Mouse (Mus musculus) gonadal fat pad, adult 2 months (tissue): Measurements from ENCODE around the gene Gpat2. TPM values are rescaled to one million over a fixed set of nuclear protein-coding genes. Genes with fewer than 3 reads are reported as not detected.

Experiments used
- DNase-seq: peaks from one replicate; pipeline ENCODE4 v3.0.0-alpha.2; 2012; ENCODE audit warnings: low read depth
- polyA plus RNA-seq: library from polyadenylated mRNA; depleted of rRNA; stranded (reverse); fragments of >200 nt; gene quantifications from 2 replicates; pipeline ENCODE4 v1.2.3, GENCODE M21; 2012

Gene Gpat2
- polyA plus RNA-seq, 1 experiment: 0.32 TPM

- peak; percentile 56 for DNase-seq
Observed at GRCm38 (mm10) chr2:127444055-127444789, 19.2 kb downstream of the Gpat2 start, which contains the start of gene Fahd2a. TSS of gene Fahd2a (minus strand) at chr2:127444565.

GRCm38 (mm10) chr2:127446847-127447246 is 21.8 kb downstream of the Gpat2 start:
- DNase-seq: no peak

- DNase-seq: no peak
Observed at GRCm38 (mm10) chr2:127449691-127450090, 24.7 kb downstream of the Gpat2 start.

GRCm38 (mm10) chr2:127451748-127452147 is 26.7 kb downstream of the Gpat2 start:
- DNase-seq: no peak

GRCm38 (mm10) chr2:127453141-127453540 is 28.1 kb downstream of the Gpat2 start:
- DNase-seq: no peak

GRCm38 (mm10) chr2:127453764-127454163 is 28.8 kb downstream of the Gpat2 start:
- no peak for DNase-seq

GRCm38 (mm10) chr2:127459341-127459740 is 34.3 kb downstream of the Gpat2 start:
- no peak for DNase-seq

- no peak for DNase-seq
Observed at GRCm38 (mm10) chr2:127461351-127461750, 36.4 kb downstream of the Gpat2 start.

- no peak for DNase-seq
Observed at GRCm38 (mm10) chr2:127462314-127462713, 37.3 kb downstream of the Gpat2 start.

GRCm38 (mm10) chr2:127470183-127470582 is 45.2 kb downstream of the Gpat2 start:
- DNase-seq: no peak

- no peak for DNase-seq
Observed at GRCm38 (mm10) chr2:127470661-127471060, 45.7 kb downstream of the Gpat2 start.

GRCm38 (mm10) chr2:127471281-127471680 is 46.3 kb downstream of the Gpat2 start:
- DNase-seq: no peak

- DNase-seq: no peak
Observed at GRCm38 (mm10) chr2:127472279-127472678, 47.3 kb downstream of the Gpat2 start.

GRCm38 (mm10) chr2:127479210-127479609 is 54.2 kb downstream of the Gpat2 start:
- no peak for DNase-seq

GRCm38 (mm10) chr2:127479763-127480162 is 54.8 kb downstream of the Gpat2 start:
- DNase-seq: peak; percentile 62

GRCm38 (mm10) chr2:127481841-127482532 is 57.0 kb downstream of the Gpat2 start:
- DNase-seq: no peak

GRCm38 (mm10) chr2:127482533-127482911 is 57.5 kb downstream of the Gpat2 start:
- DNase-seq: no peak

- no peak for DNase-seq
Observed at GRCm38 (mm10) chr2:127483001-127483400, 58.0 kb downstream of the Gpat2 start.

- DNase-seq: no peak
Observed at GRCm38 (mm10) chr2:127484476-127485170, 59.6 kb downstream of the Gpat2 start.
